8 mouse cellular contexts compared by ENCODE assay signal in the genomic region with DNA sequence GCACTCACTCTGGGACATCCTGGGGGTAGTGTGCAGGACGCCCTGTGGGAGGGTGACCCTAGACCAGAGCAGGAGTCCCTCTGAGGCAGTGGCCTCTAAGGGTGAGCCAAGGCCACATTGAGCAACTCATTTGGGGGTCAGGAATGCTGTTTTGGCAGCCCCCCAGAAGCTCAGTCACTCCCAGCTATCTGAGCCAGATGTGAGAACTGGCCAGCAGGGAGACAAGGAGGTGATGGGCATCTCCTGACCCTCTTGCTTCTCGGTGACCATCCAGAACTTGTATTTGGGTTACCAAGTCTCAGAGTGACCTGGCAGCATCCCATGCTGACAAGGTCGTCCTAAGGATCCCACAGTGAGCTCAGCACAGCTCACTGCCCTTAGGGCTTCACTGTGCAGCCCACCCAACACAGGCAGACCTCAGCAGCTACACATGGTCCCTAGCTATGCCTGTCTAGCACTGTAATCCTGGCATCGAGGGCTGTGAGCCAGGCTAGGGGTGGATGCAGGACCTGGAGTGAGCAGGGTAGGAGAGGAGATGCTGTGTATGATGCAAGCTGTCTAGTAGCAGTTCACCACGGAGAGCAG. TPM values are rescaled to one million over a fixed set of nuclear protein-coding genes. Genes with fewer than 3 reads are reported as not detected.
DNase-seq lines count a peak whose midpoint lies in the region; ATAC-seq and TF ChIP-seq lines count a peak whose summit lies in the region.

No protein-coding gene starts in this region.

- peak; percentile 19; the same call in 1 of the 2 replicates for ATAC-seq in midbrain, embryonic 11.5 days (ENCODE audit: low FRiP score)
- no peak for ATAC-seq in midbrain, embryonic 14.5 days (ENCODE audit: low FRiP score, low TSS enrichment)
- ATAC-seq in forebrain, embryonic 15.5 days (replicated peaks) = peak; percentile 24

- TF ChIP-seq CTCF in kidney, adult 2 months (conservative IDR thresholded peaks at IDR 0.05; ENCODE audit: insufficient read depth, insufficient read length, low read depth, low read length) = no peak

- H3K27me3 ChIP-seq in midbrain, embryonic 11.5 days (ENCODE audit: control insufficient read depth, insufficient read depth, low read length) = peaks cover 12% of the 10 kb centered on the region; the same call in 1 of the 2 replicates
- no peaks in the 10 kb centered on the region for H3K27me3 ChIP-seq in midbrain, embryonic 14.5 days (ENCODE audit: control insufficient read depth, insufficient read depth, low read length)
- peaks cover 17% of the 10 kb centered on the region for H3K27me3 ChIP-seq in forebrain, embryonic 15.5 days
- H3K27me3 ChIP-seq in kidney, adult 2 months (replicated peaks; ENCODE audit: control insufficient read depth, insufficient read depth, low read length) = no peaks in the 10 kb centered on the region

- peaks cover 13% of the 10 kb centered on the region for H3K4me1 ChIP-seq in midbrain, embryonic 11.5 days (ENCODE audit: control insufficient read depth, insufficient read depth, low read length)
- peaks cover 13% of the 10 kb centered on the region for H3K4me1 ChIP-seq in midbrain, embryonic 14.5 days (ENCODE audit: control insufficient read depth, insufficient read depth, low read length)
- H3K4me1 ChIP-seq in forebrain, embryonic 15.5 days = peaks cover 40% of the 10 kb centered on the region
- peaks cover 42% of the 10 kb centered on the region for H3K4me1 ChIP-seq in kidney, adult 2 months (ENCODE audit: control insufficient read depth, insufficient read depth, low read length)

- TF ChIP-seq POLR2A in kidney, adult 2 months (IDR thresholded peaks at IDR 0.05; ENCODE audit: low read depth, low read length) = no peak

- H3K36me3 ChIP-seq in midbrain, embryonic 11.5 days (ENCODE audit: control insufficient read depth, insufficient read depth, low read length) = peaks cover 10% of the 10 kb centered on the region
- 0 out of 2 replicates have a peak, but pooled peaks cover 2% of the 10 kb centered on the region for H3K36me3 ChIP-seq in midbrain, embryonic 14.5 days (ENCODE audit: control insufficient read depth, insufficient read depth, low read length)
- H3K36me3 ChIP-seq in forebrain, embryonic 15.5 days = no peaks in the 10 kb centered on the region
- H3K36me3 ChIP-seq in kidney, adult 2 months (ENCODE audit: control insufficient read depth, insufficient read depth, low read length) = no peaks in the 10 kb centered on the region

- intact Hi-C loops in left cerebral cortex, postnatal 25 days (cut with DNase I) = no loop called here

- 60% methylated on average over 4 of the region's 5 CpGs for WGBS in midbrain, embryonic 11.5 days
- 61% methylated on average over 4 of the region's 5 CpGs for WGBS in midbrain, embryonic 14.5 days
- WGBS in forebrain, embryonic 15.5 days = 45% methylated on average over 5 of the region's 5 CpGs
- WGBS in kidney, adult 2 months = 23% methylated on average over 5 of the region's 5 CpGs

- H3K4me3 ChIP-seq in midbrain, embryonic 11.5 days (ENCODE audit: low read depth, low read length) = no peak overlapping the region
- no peak overlapping the region for H3K4me3 ChIP-seq in midbrain, embryonic 14.5 days (replicated peaks; ENCODE audit: low read depth, low read length)
- no peak overlapping the region for H3K4me3 ChIP-seq in forebrain, embryonic 15.5 days
- no peak overlapping the region for H3K4me3 ChIP-seq in kidney, adult 2 months (ENCODE audit: insufficient read depth, low read depth, low read length)

- no peak for DNase-seq in midbrain, embryonic 11.5 days (ENCODE audit: low spot score, missing footprints)
- no peak for DNase-seq in midbrain, embryonic 14.5 days
- peak; percentile 76 for DNase-seq in kidney, adult 2 months
- DNase-seq in lung, postnatal 10 days = peak; percentile 75
- DNase-seq in cerebellum, adult 8-10 months = no peak
- DNase-seq in left cerebral cortex, postnatal 25 days (ENCODE audit: low spot score in 2 of 2) = no peak
- no peak for DNase-seq in layer of hippocampus, adult 9-11 months

- no peaks in the 10 kb centered on the region for H3K9me3 ChIP-seq in midbrain, embryonic 11.5 days (ENCODE audit: control insufficient read depth, low read length)
- no peaks in the 10 kb centered on the region for H3K9me3 ChIP-seq in midbrain, embryonic 14.5 days (ENCODE audit: control insufficient read depth, low read length)
- no peaks in the 10 kb centered on the region for H3K9me3 ChIP-seq in forebrain, embryonic 15.5 days

- no peak overlapping the region for H3K9ac ChIP-seq in midbrain, embryonic 11.5 days (ENCODE audit: low read length)
- H3K9ac ChIP-seq in midbrain, embryonic 14.5 days (replicated peaks; ENCODE audit: low read length) = no peak overlapping the region
- H3K9ac ChIP-seq in forebrain, embryonic 15.5 days (replicated peaks) = no peak overlapping the region

- H3K4me2 ChIP-seq in midbrain, embryonic 11.5 days = no peak overlapping the region
- H3K4me2 ChIP-seq in midbrain, embryonic 14.5 days (ENCODE audit: low read length) = no peak overlapping the region
- no peak overlapping the region for H3K4me2 ChIP-seq in forebrain, embryonic 15.5 days (replicated peaks)

- no peak overlapping the region for H3K27ac ChIP-seq in midbrain, embryonic 11.5 days (ENCODE audit: low read depth, low read length)
- H3K27ac ChIP-seq in midbrain, embryonic 14.5 days (replicated peaks; ENCODE audit: low read depth, low read length) = no peak overlapping the region
- H3K27ac ChIP-seq in forebrain, embryonic 15.5 days (replicated peaks) = 0 out of 2 replicates have a peak overlapping the region, but pooled peaks have one; percentile 40
- H3K27ac ChIP-seq in kidney, adult 2 months (ENCODE audit: insufficient read depth, low read depth, low read length) = peak overlapping the region; percentile 29; the same call in 1 of the 2 replicates

RNA-seq across cellular contexts. Expression of a gene that starts 49.3 kb away (rescaled TPM):
- 21.4 and 21.9 TPM in 2 replicates for polyA plus RNA-seq in midbrain, embryonic 11.5 days (2014; fragmentation: Nextera tagmentation; extraction: Ambion mirVana)
- polyA plus RNA-seq in midbrain, embryonic 14.5 days (2014; fragmentation: Nextera tagmentation; extraction: Ambion mirVana) = 10.5 and 11.2 TPM in 2 replicates
- polyA plus RNA-seq in forebrain, embryonic 15.5 days (2015; fragmentation: Nextera tagmentation; extraction: Ambion mirVana) = 5.6 and 5.8 TPM in 2 replicates
- 12.0 and 16.9 TPM in 2 replicates for polyA plus RNA-seq in kidney, adult 2 months (2012; rRNA removed)
- total RNA-seq in left cerebral cortex, postnatal 25 days (2021) = 10 to 100 TPM in 1 of 2 experiments, 1 to 10 TPM in 1; 7.5 to 10.0 TPM

Comparison
In these comparisons a context has a peak if more than half of its experiments do, and no peak if none do; other contexts are left out.
1. DNase-seq: peak in kidney, adult 2 months (single experiment) and lung, postnatal 10 days (single experiment); none in midbrain, embryonic 11.5 days (single experiment), midbrain, embryonic 14.5 days (single experiment), cerebellum, adult 8-10 months (single experiment), left cerebral cortex, postnatal 25 days (0 of 2) and layer of hippocampus, adult 9-11 months (single experiment).
2. H3K27ac ChIP-seq: peak in forebrain, embryonic 15.5 days (single experiment) and kidney, adult 2 months (single experiment); none in midbrain, embryonic 11.5 days (single experiment) and midbrain, embryonic 14.5 days (single experiment).